Mouse (Mus musculus) kidney, adult 11 months (tissue): ENCODE results near the gene Acp4.
"Not testable (repeated sequence)": the region's sequence is repeated elsewhere in the genome, so short reads cannot be mapped to it uniquely, and the experiment has no call there.

ENCODE experiments used
- DNase-seq: peaks from one replicate; pipeline ENCODE4 v3.0.0; 2022

Acp4 gene

GRCm38 (mm10) chr7:44262791-44263643, 5.8 kb upstream of the Acp4 start:
- DNase-seq = peak; percentile 88

GRCm38 (mm10) chr7:44261147-44261546, 4.0 kb upstream of the Acp4 start, which contains the start of gene Gm15517:
Gm15517 (plus strand) TSS chr7:44261447.
- no peak for DNase-seq

GRCm38 (mm10) chr7:44260410-44260809, 3.2 kb upstream of the Acp4 start:
- DNase-seq = no peak

- DNase-seq = no peak
These were observed 2.2 kb downstream of the Acp4 start for GRCm38 (mm10) chr7:44254930-44255329.

GRCm38 (mm10) chr7:44253023-44253616, 4.1 kb downstream of the Acp4 start:
- DNase-seq = no peak

GRCm38 (mm10) chr7:44250732-44251275, 6.4 kb downstream of the Acp4 start:
- DNase-seq = not testable (repeated sequence)

GRCm38 (mm10) chr7:44249248-44249647, 7.9 kb downstream of the Acp4 start:
- DNase-seq = no peak

- no peak for DNase-seq
These were observed 9.2 kb downstream of the Acp4 start for GRCm38 (mm10) chr7:44247971-44248370.

- DNase-seq = peak; percentile 50
These were observed 10.2 kb downstream of the Acp4 start for GRCm38 (mm10) chr7:44246984-44247470.

GRCm38 (mm10) chr7:44246055-44246983, 10.9 kb downstream of the Acp4 start, which contains the start of the genes 1700028J19Rik and 2410002F23Rik:
1700028J19Rik (minus strand) TSS chr7:44246695.
2410002F23Rik (plus strand) TSS chr7:44246722.
- DNase-seq = peak; percentile 88

- DNase-seq = no peak
These were observed 13.1 kb downstream of the Acp4 start for GRCm38 (mm10) chr7:44244080-44244479.

- peak; percentile 28 for DNase-seq
These were observed 16.0 kb downstream of the Acp4 start for GRCm38 (mm10) chr7:44241163-44241562.

GRCm38 (mm10) chr7:44240712-44241111, 16.5 kb downstream of the Acp4 start:
- DNase-seq = no peak

GRCm38 (mm10) chr7:44239913-44240312, 17.3 kb downstream of the Acp4 start:
- no peak for DNase-seq

GRCm38 (mm10) chr7:44235909-44236308, 21.3 kb downstream of the Acp4 start, which contains the start of gene Gm36864:
Gm36864 (plus strand) TSS chr7:44236177.
- no peak for DNase-seq

- peak; percentile 78 for DNase-seq
These were observed 32.1 kb downstream of the Acp4 start, which contains the start of gene Klk1 for GRCm38 (mm10) chr7:44225076-44225475. Klk1 (plus strand) TSS chr7:44225360.

- not testable (repeated sequence) for DNase-seq
These were observed 34.8 kb downstream of the Acp4 start for GRCm38 (mm10) chr7:44222335-44222734.

GRCm38 (mm10) chr7:44221601-44222000, 35.6 kb downstream of the Acp4 start:
- DNase-seq = not testable (repeated sequence)

GRCm38 (mm10) chr7:44215645-44216044, 41.5 kb downstream of the Acp4 start, which contains the start of gene Klk1b5:
Klk1b5 (plus strand) TSS chr7:44215945.
- no peak for DNase-seq

GRCm38 (mm10) chr7:44208307-44208706, 48.9 kb downstream of the Acp4 start:
- no peak for DNase-seq

GRCm38 (mm10) chr7:44207135-44207534, 50.0 kb downstream of the Acp4 start, which contains the start of gene Klk1b4:
Klk1b4 (plus strand) TSS chr7:44207435.
- DNase-seq = not testable (repeated sequence)
